Mouse (Mus musculus): Measurements from ENCODE around the gene Zfp934. TPM values are rescaled to one million over a fixed set of nuclear protein-coding genes. Genes with fewer than 3 reads are reported as not detected.
"Not testable (repeated sequence)": the region's sequence is repeated elsewhere in the genome, so short reads cannot be mapped to it uniquely, and the experiment has no call there.

The Zfp934 gene
- 1 to 10 TPM; 5.3 to 9.3 TPM for total RNA-seq (2021)
- long read RNA-seq, experiment 1, partial matches to known transcripts = 0 of 5 reads
- long read RNA-seq, experiment 1, other reads (novel, unspliced or antisense) = 3 of 5 reads
- long read RNA-seq, experiment 2, partial matches to known transcripts = 0 of 4 reads
- long read RNA-seq, experiment 2, other reads (novel, unspliced or antisense) = 2 of 4 reads

DNA sequence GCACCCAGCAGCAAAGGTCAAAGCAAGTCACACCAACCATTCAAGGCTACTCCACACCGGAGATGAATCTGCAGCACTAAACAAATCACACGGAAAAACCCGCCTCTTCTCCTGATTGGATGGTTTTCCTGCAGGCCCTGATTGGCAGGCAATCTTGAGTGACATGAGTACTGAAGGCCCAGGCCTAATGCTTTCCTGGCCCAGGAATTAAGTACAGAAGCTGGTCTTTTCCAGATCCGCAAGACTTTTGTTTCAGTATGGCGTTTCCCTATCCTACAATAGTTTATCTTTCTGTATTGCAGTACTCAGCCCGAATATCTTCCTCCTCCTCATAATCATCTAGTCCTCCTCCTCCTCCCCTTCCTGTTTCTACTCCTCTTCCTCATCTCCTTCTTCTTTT, at the start of gene Zfp934:
Gene Zfp934 (minus strand): TSS at position 101 of the 400 bp plus-strand sequence.
- DNase-seq = not testable (repeated sequence)

- DNase-seq = not testable (repeated sequence)
Measured at GRCm38 (mm10) chr13:62617449-62617848, 46.5 kb upstream of the Zfp934 start.

DNA sequence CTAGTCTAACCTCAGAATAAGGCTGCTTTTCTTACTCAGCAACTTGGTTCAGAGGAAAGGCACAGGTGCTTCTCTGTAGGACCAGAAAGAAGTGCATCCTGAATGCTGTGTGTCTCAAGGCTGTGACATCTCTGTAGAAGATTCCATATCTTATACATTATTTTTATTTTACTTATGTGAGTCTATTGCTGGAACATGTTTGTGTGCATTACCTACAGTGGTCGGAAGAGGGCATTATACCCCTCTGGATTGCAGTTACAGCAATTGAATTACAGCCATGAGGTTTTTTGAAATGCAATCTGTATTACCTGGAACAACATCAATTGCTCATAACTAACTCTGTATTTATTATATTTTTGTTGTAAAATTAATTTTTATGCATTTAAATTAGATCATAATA, 9.3 kb downstream of the Zfp934 start:
- peak; percentile 43 for DNase-seq

- peak; percentile 79 for DNase-seq
Measured at GRCm38 (mm10) chr13:62558189-62559110, 12.5 kb downstream of the Zfp934 start, which contains the start of gene Zfp935. Zfp935 (minus strand) TSS chr13:62558511.

DNA sequence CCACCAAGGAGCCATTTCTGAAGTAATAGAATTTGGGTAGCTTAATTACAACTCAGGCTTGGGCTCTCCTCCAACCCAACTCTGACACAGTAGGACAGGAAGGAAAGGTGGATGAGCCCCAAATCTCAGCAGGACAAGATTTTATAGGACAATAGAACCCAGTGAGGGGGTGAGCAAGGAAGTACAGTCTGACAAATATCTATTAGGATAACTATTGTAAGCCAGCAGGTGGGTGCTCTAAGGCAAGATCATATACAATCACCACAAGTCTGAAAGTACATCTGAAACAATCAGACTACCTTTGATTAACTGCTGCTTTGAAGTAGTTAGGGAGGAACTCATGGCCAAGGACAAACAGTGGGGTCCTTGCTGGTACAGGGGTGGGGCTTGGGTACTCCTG, 40.9 kb downstream of the Zfp934 start:
- not testable (repeated sequence) for DNase-seq

DNA sequence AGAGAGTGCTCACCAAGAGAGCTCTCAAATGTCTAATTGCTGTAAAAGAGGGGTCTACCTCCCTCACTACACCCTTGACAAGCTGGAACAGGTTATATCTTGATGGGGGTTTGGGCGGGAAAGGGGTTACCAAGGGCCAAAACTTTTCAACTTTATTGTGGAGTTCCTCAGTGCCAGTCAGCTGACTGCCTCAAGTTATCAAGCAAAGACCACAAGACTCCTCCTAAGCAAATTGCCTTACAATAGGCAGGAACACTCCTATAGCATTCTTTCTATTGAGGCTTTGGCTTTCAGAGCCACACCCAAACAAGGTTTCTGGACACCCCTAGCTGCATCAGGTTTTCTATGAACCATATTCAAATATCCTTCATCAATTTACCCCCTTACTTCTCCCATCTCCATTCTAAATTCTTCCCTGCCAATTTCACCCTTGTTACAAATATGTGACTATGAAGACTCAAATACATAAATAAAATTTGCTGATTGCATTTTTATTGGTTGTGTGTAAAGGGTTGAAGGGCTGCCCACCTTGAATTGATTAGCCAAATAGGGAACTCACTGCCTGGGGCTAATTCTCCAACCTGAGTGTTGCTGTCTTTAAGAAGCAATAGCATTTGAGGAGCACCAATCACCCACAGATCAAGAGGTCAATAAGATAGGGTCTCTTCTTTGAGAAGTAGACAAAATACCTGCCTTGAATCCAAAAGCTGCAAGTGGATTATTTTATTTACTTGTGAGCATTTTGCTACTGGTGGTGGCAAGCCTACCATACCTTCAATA, 60.2 kb downstream of the Zfp934 start:
- DNase-seq = not testable (repeated sequence)

DNA sequence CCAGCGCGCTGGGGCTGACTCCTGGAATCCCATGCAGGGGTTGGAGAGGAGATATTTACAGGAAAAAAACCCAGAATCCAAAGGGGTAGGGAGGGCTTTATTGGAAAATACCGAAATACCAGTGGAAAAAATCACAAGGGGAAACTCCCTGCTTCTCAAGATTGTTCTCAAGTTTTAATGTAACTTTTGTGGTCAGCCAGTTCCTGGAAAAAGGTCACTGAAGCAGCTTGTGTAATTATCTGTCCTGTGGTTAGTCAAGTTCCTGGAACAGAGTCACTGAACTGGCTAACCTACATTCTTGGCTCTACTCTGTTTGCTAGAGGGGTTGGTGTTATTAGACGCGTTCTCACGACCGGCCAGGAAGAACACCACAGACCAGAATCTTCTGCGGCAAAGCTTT, 98.3 kb downstream of the Zfp934 start:
- not testable (repeated sequence) for DNase-seq

DNA sequence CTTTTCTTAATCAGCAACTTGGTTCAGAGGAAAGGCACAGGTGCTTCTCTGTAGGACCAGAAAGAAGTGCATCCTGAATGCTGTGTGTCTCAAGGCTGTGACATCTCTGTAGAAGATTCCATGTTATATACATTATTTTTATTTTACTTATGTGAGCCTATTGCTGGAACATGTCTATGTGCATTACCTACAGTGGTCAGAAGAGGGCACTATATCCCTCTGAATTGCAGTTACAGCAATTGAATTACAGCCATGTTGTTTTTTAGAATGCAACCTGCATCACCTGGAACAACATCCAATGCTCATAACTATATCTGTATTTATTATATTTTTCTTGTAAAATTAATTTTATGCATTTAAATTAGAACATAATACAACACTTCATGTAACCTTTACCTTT, 101.1 kb downstream of the Zfp934 start:
- DNase-seq = peak; percentile 27

DNA sequence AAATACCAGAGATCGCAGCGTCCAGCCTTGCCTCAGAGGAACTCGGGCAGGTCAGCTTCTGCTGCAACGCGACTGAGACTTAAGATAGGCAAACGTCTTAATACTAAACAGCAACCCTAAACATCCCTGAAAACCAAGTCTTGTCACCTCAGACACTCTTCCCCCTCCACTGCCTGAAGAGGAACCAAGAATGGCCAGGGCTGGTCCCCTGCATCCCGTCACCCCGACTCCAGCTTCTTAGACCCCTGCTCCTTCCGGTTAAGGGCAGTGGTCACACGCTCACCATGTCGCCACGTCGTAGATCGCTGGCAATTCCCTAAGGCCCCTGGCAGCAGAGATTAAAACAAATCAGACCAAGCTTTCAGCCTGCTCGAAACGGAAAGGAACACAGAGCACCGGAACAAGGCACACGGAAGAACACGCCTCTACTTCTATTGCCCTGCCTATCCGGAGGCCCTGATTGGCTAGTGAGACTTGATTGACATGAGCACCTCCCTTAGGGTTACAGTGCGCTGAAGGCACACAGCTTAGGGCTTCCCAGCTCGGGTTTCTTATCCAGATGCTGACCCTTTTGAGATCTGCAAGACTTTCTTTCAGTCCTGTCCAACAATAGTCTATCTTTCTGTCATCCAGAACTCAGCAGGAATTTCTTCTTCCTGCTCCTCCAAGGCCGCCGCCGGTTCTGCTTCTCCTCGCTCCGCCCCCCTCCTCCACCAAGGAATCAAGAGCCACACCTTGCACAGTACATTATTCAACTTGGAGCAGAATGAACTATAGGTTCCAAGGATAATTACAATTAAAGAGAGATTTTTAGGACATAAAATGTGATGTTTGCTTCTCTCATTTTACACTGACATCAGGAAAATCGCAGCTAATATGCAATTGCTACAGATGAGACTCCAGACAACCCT, 104.3 kb downstream of the Zfp934 start, which contains the start of gene Gm49359:
Gene Gm49359 (minus strand): TSS at position 409 of the 911 bp plus-strand sequence.
- DNase-seq = peak; percentile 91

Small RNA genes within 50 kb of the gene (microRNA-seq; reads per million reads assigned to microRNA genes)
- 1.4 reads per million for gene Gm22256

Other genes with a start within 250 kb of the Zfp934 start
- gene Gm3604, start 188.0 kb downstream of the Zfp934 start, total RNA-seq (2021) = 1 to 10 TPM in 1 of 2 experiments, under 1 TPM in 1; 0.99 to 1.8 TPM
- 10 to 100 TPM; 10.8 to 14.2 TPM for gene Gm49359, start 104.4 kb downstream of the Zfp934 start, total RNA-seq (2021)
- gene Zfp935, start 12.7 kb downstream of the Zfp934 start, total RNA-seq (2021) = under 1 TPM in 1 of 2 experiments, not detected in 1; 0.93 TPM
- 1 to 10 TPM; 1.8 to 2.8 TPM for gene 6720489N17Rik, start 53.0 kb upstream of the Zfp934 start, total RNA-seq (2021)
- 10 to 100 TPM in 1 of 2 experiments, 1 to 10 TPM in 1; 6.1 to 11.9 TPM for gene Platr25, start 189.5 kb upstream of the Zfp934 start, total RNA-seq (2021)
- gene Gm5141, start 214.6 kb upstream of the Zfp934 start, total RNA-seq (2021) = 1 to 10 TPM; 1.6 to 4.8 TPM